Mouse (Mus musculus): Measurements from ENCODE around the gene Fnbp1.

DNA sequence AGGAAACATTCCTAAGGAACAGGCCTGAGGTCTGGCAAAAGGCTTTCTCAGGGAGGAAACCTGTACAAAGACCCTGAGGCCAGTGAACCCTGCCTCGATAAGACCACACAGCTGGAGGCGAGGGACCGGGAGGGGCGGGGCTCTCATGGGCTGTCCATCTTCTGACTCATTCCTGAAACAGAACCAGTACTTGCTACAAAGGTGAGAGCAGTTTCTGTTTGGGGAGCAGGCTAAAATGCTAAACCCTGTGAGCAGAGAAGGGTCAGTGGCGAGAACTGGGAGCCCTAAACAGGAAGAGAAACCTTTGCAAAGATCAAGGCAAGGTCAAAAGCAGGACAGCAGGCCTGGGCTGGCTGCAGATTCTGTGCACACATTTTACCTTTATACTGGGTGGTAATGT, 47.2 kb downstream of the Fnbp1 start:
- TF ChIP-seq CTCF (IDR thresholded peaks at IDR 0.05; ENCODE audit: extremely low read depth, insufficient read depth, low read length) (no peak), POLR2A (IDR thresholded peaks at IDR 0.05; ENCODE audit: extremely low read depth, insufficient read depth, low read length) (no peak)

Measured in cortical plate, adult 2 months (tissue).